Mouse (Mus musculus) thymus, adult 2 months (tissue): ENCODE measurements around the gene Gm11492. TPM values are rescaled to one million over a fixed set of nuclear protein-coding genes. Genes with fewer than 3 reads are reported as not detected.
A peak's percentile ranks its signal among the peaks of the same experiment; 100 is the strongest.

ENCODE experiments used
- DNase-seq: peaks from one replicate; pipeline ENCODE4 v3.0.0; 2021
- H3K27ac ChIP-seq: fragments of 200-500 bp; 2 replicates; pipeline ENCODE4 v1.5.1; 2012; ENCODE audit warnings: low read length, control low read depth; ENCODE audit not compliant: control insufficient read depth, insufficient read depth
- H3K27me3 ChIP-seq: fragments of 200-500 bp; 2 replicates; pipeline ENCODE4 v1.6.1; 2012; ENCODE audit warnings: mild to moderate bottlenecking, low read length, moderate library complexity, mixed read lengths; ENCODE audit not compliant: control insufficient read depth, insufficient read depth
- H3K36me3 ChIP-seq: fragments of 200-500 bp; 2 replicates; pipeline ENCODE4 v1.6.1; 2012; ENCODE audit warnings: mild to moderate bottlenecking, low read length, moderate library complexity; ENCODE audit not compliant: control insufficient read depth, insufficient read depth
- H3K4me1 ChIP-seq: fragments of 200-500 bp; replicated peaks from 2 replicates; pipeline ENCODE4 v1.6.1; 2012; ENCODE audit warnings: low read length; ENCODE audit not compliant: control insufficient read depth, insufficient read depth
- H3K4me3 ChIP-seq: fragments of 200-500 bp; 2 replicates; pipeline ENCODE4 v1.5.1; 2012; ENCODE audit warnings: mild to moderate bottlenecking, low read length, control low read depth, moderate library complexity; ENCODE audit not compliant: control insufficient read depth, insufficient read depth
- CTCF ChIP-seq: fragments of 200-500 bp; IDR thresholded peaks from 2 replicates; pipeline ENCODE4 v1.5.1; 2012; ENCODE audit warnings: mild to moderate bottlenecking, control low read depth, low read length, moderate library complexity, borderline replicate concordance; ENCODE audit not compliant: control insufficient read depth, poor library complexity, insufficient read depth; ENCODE audit errors: extremely low read depth
- POLR2A ChIP-seq: fragments of 200-500 bp; IDR thresholded peaks from 2 replicates; pipeline ENCODE4 v1.6.1; 2012; ENCODE audit warnings: mild to moderate bottlenecking, low read length, control low read depth, moderate library complexity; ENCODE audit not compliant: control insufficient read depth, poor library complexity, insufficient read depth; ENCODE audit errors: extremely low read depth
- WGBS: fragments of 180-500 bp; shearing (Covaris S2); methylation state at CpG from one replicate; pipeline ENCODE4 v1.1.7; 2018; 5-methylcytosine and 5-hydroxymethylcytosine counted together
- polyA plus RNA-seq: library from polyadenylated mRNA; depleted of rRNA; stranded (reverse); fragments of >200 nt; gene quantifications from 2 replicates; pipeline ENCODE4 v1.2.3, GENCODE M21; 2012

Gene Gm11492
- polyA plus RNA-seq, 1 experiment: not detected

DNA sequence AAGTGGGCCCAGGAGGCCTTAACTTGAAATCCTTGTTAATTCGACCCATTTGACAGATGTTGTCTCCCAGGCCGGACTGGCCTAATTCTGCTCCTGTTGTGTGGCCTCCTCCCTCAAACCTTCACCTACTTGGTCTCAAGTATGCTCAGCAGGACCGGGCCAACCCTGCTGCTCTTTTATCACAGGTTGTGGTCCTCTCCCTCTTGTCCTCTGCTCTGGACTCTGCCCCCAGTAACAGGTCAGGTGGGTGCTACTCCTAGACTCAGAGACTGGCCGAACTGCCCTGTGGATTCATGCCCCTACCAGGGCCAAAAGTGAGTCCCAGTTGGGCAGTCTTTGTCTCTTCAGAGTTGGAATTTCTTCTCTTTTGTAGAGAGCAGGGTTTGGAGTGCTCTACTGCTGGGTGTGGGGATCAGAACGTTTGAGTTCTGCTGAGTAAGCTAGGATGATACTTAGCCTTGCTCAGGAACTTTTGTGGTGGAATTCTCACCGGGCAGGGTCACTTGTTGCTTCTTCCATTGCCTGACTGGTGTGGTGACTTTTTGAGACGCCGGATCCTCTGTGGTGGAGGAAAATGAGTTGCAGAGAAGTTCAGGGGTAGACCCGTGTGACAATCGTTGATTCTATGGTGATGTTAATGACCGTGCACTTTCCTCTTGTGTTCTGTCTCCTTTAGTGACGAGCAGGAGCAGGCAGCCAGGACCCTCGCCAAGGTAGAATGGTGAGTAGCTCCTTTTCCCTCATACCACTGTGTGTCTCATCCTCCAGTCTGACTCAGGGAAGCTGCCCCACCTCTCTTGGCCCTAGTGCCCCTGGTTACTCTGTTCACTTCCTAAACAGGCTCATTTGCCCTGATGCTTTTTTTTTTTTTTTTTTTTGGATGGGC is 26.5 kb downstream of the Gm11492 start:
- Histone ChIP-seq H3K4me1 (peaks cover 25% of the 10 kb centered on the region), H3K36me3 (peaks cover 9% of the 10 kb centered on the region; the same call in 1 of the 2 replicates), H3K27ac (peak overlapping the region; percentile 52; the same call in 1 of the 2 replicates), H3K4me3 (peak overlapping the region; percentile 63), H3K27me3 (no peaks in the 10 kb centered on the region)
- WGBS: 41% methylated on average over 13 of the region's 13 CpGs
- DNase-seq: no peak
- TF ChIP-seq CTCF (no peak), POLR2A (no peak)

DNA sequence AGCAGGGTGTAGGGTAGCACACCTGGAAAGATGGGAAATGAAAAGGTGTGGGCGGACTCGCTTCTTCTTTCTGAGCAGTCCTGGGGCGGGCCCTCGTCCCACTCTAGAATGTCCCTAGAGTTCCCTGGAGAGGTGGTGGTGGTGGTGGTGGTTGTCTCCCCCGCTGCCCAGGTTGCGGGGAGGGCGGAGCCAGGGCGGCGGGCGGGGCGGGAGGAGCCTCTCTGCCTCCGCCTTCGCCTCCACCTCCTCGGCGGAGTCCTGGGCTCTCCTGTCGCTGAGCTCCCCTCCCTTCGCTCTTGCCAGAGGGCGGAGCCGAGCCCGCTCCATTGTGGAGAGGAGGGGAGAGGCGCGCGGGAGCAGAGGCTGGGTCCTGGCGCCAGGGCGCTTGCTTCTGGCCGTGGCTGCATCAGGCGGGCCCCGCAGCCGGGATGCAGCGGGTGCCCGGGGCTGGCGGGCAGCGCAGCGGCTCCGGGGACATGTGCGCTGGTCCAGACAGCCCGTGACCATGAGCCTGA is 28.9 kb downstream of the Gm11492 start:
- Histone ChIP-seq H3K27ac (no peak overlapping the region), H3K4me3 (peak overlapping the region; percentile 36), H3K27me3 (no peaks in the 10 kb centered on the region), H3K36me3 (peaks cover 31% of the 10 kb centered on the region), H3K4me1 (peaks cover 25% of the 10 kb centered on the region)
- peak; percentile 75 for DNase-seq
- 6% methylated on average over 36 of the region's 37 CpGs for WGBS
- TF ChIP-seq POLR2A (no peak), CTCF (no peak)

DNA sequence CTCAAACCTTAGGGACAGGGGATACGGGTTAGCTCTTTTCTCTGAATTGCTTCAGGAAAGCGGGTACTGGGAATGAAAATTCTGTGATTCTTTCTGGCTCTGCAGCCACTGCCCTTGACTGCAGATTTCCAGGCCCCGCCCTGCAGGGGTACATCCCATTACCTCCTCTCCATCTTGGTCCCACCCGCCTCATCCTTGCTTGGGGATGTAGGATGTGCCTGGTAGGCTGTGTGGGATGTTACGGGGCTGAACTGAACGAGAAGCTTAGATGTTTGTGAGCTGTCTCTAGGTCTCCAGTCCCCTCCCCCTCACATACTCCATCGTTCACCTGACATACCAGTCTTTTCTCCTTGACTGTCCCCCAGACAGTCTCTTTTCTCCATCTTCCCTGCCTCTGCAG is 29.5 kb downstream of the Gm11492 start:
- H3K27me3 ChIP-seq: no peaks in the 10 kb centered on the region
- H3K27ac ChIP-seq: no peak overlapping the region
- WGBS: 53% methylated on average over 7 of the region's 7 CpGs
- no peak for DNase-seq
- peak overlapping the region; percentile 36 for H3K4me3 ChIP-seq
- H3K36me3 ChIP-seq: peaks cover 37% of the 10 kb centered on the region
- TF ChIP-seq POLR2A: no peak
- TF ChIP-seq CTCF: no peak
- H3K4me1 ChIP-seq: peaks cover 25% of the 10 kb centered on the region

DNA sequence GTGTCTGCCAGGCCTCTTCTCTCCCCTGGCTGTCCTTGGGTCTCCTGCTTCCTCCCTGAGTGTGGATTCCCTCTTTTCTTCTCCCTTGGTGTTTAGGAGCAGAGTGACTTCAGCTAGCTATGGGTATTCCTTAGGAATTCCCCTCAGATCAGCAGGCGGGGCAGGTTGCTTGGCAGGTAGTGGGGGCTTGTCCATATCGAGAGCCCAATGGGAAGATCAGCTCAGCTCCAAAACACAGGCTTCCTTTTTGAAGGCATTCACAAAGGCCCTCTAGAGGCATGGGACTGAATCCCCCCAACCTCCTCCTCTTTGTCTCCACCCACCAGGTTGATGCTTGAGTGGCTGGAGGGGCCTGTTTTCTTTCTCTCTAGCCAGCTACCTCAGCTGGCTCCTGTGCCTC is 30.0 kb downstream of the Gm11492 start:
- WGBS: 82% methylated on average over 2 of the region's 2 CpGs
- Histone ChIP-seq H3K4me1 (peaks cover 25% of the 10 kb centered on the region), H3K4me3 (no peak overlapping the region), H3K27me3 (no peaks in the 10 kb centered on the region), H3K36me3 (peaks cover 39% of the 10 kb centered on the region), H3K27ac (no peak overlapping the region)
- DNase-seq: no peak
- TF ChIP-seq POLR2A (no peak), CTCF (no peak)

DNA sequence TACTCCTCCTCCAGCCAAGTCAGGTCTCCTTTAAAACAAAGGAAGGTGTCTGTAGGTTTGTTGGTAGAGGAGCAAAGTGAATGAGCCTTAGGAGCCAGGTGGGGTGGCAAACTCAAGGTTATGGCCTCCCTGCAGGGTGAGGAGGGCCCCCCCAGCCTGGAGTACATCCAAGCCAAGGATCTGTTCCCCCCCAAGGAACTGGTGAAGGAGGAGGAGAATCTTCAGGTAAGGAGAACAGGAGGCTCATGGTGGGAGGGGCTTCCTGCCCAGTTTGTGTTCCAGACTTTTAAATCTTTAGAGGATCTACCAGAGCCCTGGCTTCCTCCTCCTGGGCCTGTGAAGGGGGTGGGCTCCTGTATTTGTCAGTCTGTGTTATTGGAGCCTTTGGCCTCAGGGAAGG is 30.6 kb downstream of the Gm11492 start:
- TF ChIP-seq POLR2A (no peak), CTCF (no peak)
- no peaks in the 10 kb centered on the region for H3K27me3 ChIP-seq
- peaks cover 40% of the 10 kb centered on the region for H3K36me3 ChIP-seq
- H3K27ac ChIP-seq: no peak overlapping the region
- H3K4me3 ChIP-seq: no peak overlapping the region
- H3K4me1 ChIP-seq: peaks cover 25% of the 10 kb centered on the region
- DNase-seq: no peak

DNA sequence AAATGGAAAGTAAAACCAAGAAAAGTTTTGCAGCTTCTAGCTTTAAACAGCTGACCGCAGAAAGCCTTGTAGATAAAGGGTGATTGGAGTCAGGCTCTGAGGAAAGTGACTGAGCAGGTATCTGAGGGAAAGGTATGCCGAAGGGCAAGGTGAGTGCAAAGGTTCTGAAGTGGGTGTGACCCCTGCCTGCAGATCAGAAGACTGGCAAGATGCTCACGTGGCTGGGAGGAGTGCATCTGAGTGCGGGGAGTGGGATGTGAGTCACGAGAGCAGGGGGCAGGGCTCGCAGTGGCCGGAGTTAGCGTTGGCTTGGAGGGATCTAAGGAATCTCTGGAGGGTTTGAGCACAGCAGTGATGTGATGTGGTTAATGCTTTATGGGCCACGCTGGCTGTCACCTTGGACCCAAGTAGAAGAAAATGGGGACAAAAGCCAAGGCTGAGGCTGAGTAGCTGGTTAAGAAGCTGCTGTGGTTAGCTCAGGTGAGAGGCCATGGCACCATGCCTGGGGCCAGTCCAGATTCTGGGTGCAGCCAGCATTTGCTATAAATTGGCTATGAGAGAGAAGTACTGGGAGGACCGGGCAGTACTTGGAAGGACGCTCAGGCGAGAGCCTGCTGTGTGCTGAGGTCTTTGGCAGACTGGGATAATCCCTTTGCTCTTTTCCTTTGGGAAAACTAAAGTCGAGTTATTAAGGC is 33.1 kb downstream of the Gm11492 start:
- Histone ChIP-seq H3K4me1 (peaks cover 15% of the 10 kb centered on the region), H3K4me3 (no peak overlapping the region), H3K27ac (no peak overlapping the region), H3K36me3 (peaks cover 65% of the 10 kb centered on the region), H3K27me3 (no peaks in the 10 kb centered on the region)
- TF ChIP-seq CTCF (no peak), POLR2A (no peak)
- 94% methylated on average over 13 of the region's 13 CpGs for WGBS
- DNase-seq: no peak
